Comparison of ENCODE assay signal across 8 mouse cellular contexts in the genomic region with DNA sequence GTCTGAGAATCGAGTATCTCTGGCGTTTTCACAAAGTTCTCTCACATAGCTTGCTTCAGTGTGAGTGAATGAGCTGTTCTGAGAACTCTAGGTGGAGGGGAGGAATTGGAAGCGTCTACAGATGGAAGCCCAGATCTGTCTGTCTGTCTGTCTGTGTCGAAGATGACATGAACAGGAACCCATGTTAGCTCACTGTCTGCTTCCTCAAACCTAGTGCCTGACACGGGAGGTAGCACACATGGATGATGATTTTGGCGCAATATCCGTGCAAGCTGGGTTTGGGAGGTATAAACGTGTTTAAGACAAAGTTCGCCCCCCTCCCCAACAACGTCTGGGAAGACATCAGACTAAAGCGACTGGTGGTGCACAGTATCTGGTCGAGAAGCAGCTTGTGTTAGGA. TPM values are rescaled to one million over a fixed set of nuclear protein-coding genes. Genes with fewer than 3 reads are reported as not detected.
DNase-seq lines count a peak whose midpoint lies in the region; ATAC-seq and TF ChIP-seq lines count a peak whose summit lies in the region.

No protein-coding gene starts in this region.

- no peak overlapping the region for H3K27ac ChIP-seq in spleen, adult 2 months (ENCODE audit: insufficient read depth, low read length)
- H3K27ac ChIP-seq in forebrain, embryonic 13.5 days: no peak overlapping the region
- peak overlapping the region; percentile 85 for H3K27ac ChIP-seq in liver, embryonic 12.5 days
- no peak overlapping the region for H3K27ac ChIP-seq in stomach, embryonic 16.5 days (ENCODE audit: low read length)

- WGBS in spleen, adult 2 months: 16% methylated on average over 12 of the region's 12 CpGs
- WGBS in forebrain, embryonic 13.5 days: 45% methylated on average over 12 of the region's 12 CpGs
- WGBS in liver, embryonic 12.5 days (ENCODE audit: insufficient replicate concordance): 19% methylated on average over 12 of the region's 12 CpGs
- WGBS in stomach, embryonic 16.5 days: 38% methylated on average over 12 of the region's 12 CpGs

- no peak for TF ChIP-seq POLR2A in spleen, adult 2 months (IDR thresholded peaks at IDR 0.05; ENCODE audit: low read depth, low read length)

- H3K9me3 ChIP-seq in forebrain, embryonic 13.5 days (replicated peaks): no peaks in the 10 kb centered on the region
- no peaks in the 10 kb centered on the region for H3K9me3 ChIP-seq in liver, embryonic 12.5 days (replicated peaks)
- H3K9me3 ChIP-seq in stomach, embryonic 16.5 days (replicated peaks; ENCODE audit: control insufficient read depth, low read length): no peaks in the 10 kb centered on the region

- ATAC-seq in forebrain, embryonic 13.5 days: no peak
- no peak for ATAC-seq in liver, embryonic 12.5 days
- ATAC-seq in stomach, embryonic 16.5 days (ENCODE audit: insufficient read depth, low FRiP score): no peak

- H3K9ac ChIP-seq in forebrain, embryonic 13.5 days: peak overlapping the region; percentile 73; the same call in 1 of the 2 replicates
- H3K9ac ChIP-seq in liver, embryonic 12.5 days: peak overlapping the region; percentile 88
- H3K9ac ChIP-seq in stomach, embryonic 16.5 days (ENCODE audit: low read length): peak overlapping the region; percentile 89

- peak overlapping the region; percentile 97 for H3K4me2 ChIP-seq in forebrain, embryonic 13.5 days
- peak overlapping the region; percentile 92 for H3K4me2 ChIP-seq in liver, embryonic 12.5 days
- H3K4me2 ChIP-seq in stomach, embryonic 16.5 days (ENCODE audit: low read depth, low read length): peak overlapping the region; percentile 77

- no peaks in the 10 kb centered on the region for H3K36me3 ChIP-seq in spleen, adult 2 months (ENCODE audit: control insufficient read depth, insufficient read depth, low read length)
- H3K36me3 ChIP-seq in forebrain, embryonic 13.5 days (ENCODE audit: poor library complexity, severe bottlenecking): no peaks in the 10 kb centered on the region
- H3K36me3 ChIP-seq in liver, embryonic 12.5 days: peaks cover 7% of the 10 kb centered on the region; the same call in 1 of the 2 replicates
- no peaks in the 10 kb centered on the region for H3K36me3 ChIP-seq in stomach, embryonic 16.5 days (ENCODE audit: control insufficient read depth, insufficient read depth, low read length)

- H3K4me3 ChIP-seq in spleen, adult 2 months (ENCODE audit: extremely low read depth, insufficient read depth, insufficient read length): peak overlapping the region; percentile 68
- peak overlapping the region; percentile 66; the same call in 1 of the 2 replicates for H3K4me3 ChIP-seq in forebrain, embryonic 13.5 days
- peak overlapping the region; percentile 79 for H3K4me3 ChIP-seq in liver, embryonic 12.5 days
- peak overlapping the region; percentile 72 for H3K4me3 ChIP-seq in stomach, embryonic 16.5 days (replicated peaks; ENCODE audit: low read length)

- no peaks in the 10 kb centered on the region for H3K27me3 ChIP-seq in spleen, adult 2 months (ENCODE audit: control insufficient read depth, insufficient read depth, low read length)
- peaks cover 24% of the 10 kb centered on the region for H3K27me3 ChIP-seq in forebrain, embryonic 13.5 days
- no peaks in the 10 kb centered on the region for H3K27me3 ChIP-seq in liver, embryonic 12.5 days (replicated peaks)
- no peaks in the 10 kb centered on the region for H3K27me3 ChIP-seq in stomach, embryonic 16.5 days (ENCODE audit: control insufficient read depth, insufficient read depth, low read length)

- H3K4me1 ChIP-seq in spleen, adult 2 months (ENCODE audit: control insufficient read depth, insufficient read depth, insufficient read length): peaks cover 9% of the 10 kb centered on the region
- peaks cover 18% of the 10 kb centered on the region for H3K4me1 ChIP-seq in forebrain, embryonic 13.5 days
- H3K4me1 ChIP-seq in liver, embryonic 12.5 days: peaks cover 91% of the 10 kb centered on the region
- peaks cover 26% of the 10 kb centered on the region; the same call in 1 of the 2 replicates for H3K4me1 ChIP-seq in stomach, embryonic 16.5 days (ENCODE audit: control insufficient read depth, insufficient read depth, low read length)

- no peak for DNase-seq in spleen, adult 2 months (ENCODE audit: low read depth in 1 of 2, low spot score in 2 of 2)
- DNase-seq in spleen, postnatal 4 days (ENCODE audit: low spot score in 2 of 2): no peak
- DNase-seq in cerebellum, postnatal 4 days (ENCODE audit: low spot score in 2 of 2): no peak
- DNase-seq in kidney, adult 18-20 months: no peak
- no peak for DNase-seq in lung, postnatal 4 days

- no peak for TF ChIP-seq CTCF in spleen, adult 2 months (IDR thresholded peaks at IDR 0.05; ENCODE audit: extremely low read depth, insufficient read depth, insufficient read length, insufficient replicate concordance)

RNA-seq across cellular contexts. Expression of a gene that starts 0.7 kb away (rescaled TPM):
- polyA plus RNA-seq in spleen, adult 2 months (2012; rRNA removed): 8.6 and 8.7 TPM in 2 replicates
- 13.7 and 18.3 TPM in 2 replicates for polyA plus RNA-seq in forebrain, embryonic 13.5 days (2015; fragmentation: Nextera tagmentation; extraction: Ambion mirVana)
- 16.8 and 17.6 TPM in 2 replicates for polyA plus RNA-seq in liver, embryonic 12.5 days (2016; fragmentation: Nextera tagmentation; extraction: Ambion mirVana)
- 27.3 and 29.3 TPM in 2 replicates for polyA plus RNA-seq in stomach, embryonic 16.5 days (2015; fragmentation: Nextera tagmentation; extraction: Ambion mirVana)

RNA-seq across cellular contexts. Expression of a gene that starts 6.4 kb away (rescaled TPM):
- polyA plus RNA-seq in spleen, adult 2 months (2012; rRNA removed): 0.01 and 0.04 TPM in 2 replicates
- 0.26 and 0.30 TPM in 2 replicates for polyA plus RNA-seq in forebrain, embryonic 13.5 days (2015; fragmentation: Nextera tagmentation; extraction: Ambion mirVana)
- 0.10 and 0.13 TPM in 2 replicates for polyA plus RNA-seq in liver, embryonic 12.5 days (2016; fragmentation: Nextera tagmentation; extraction: Ambion mirVana)
- 0.35 and 2.6 TPM in 2 replicates for polyA plus RNA-seq in stomach, embryonic 16.5 days (2015; fragmentation: Nextera tagmentation; extraction: Ambion mirVana)
